Mouse (Mus musculus): ENCODE data around the gene Hspb6. TPM values are rescaled to one million over a fixed set of nuclear protein-coding genes. Genes with fewer than 3 reads are reported as not detected.
A peak's percentile ranks its signal among the peaks of the same experiment; 100 is the strongest.

Gene Hspb6
- polyA plus RNA-seq, 1 experiment from 2014 or later, result 6.9 TPM

- no peaks in the 10 kb centered on the region for H3K27me3 ChIP-seq (ENCODE audit: control insufficient read depth, insufficient read depth, low read length)
- WGBS, result 87% methylated on average over 2 of the region's 2 CpGs
- H3K4me2 ChIP-seq (ENCODE audit: low read depth, severe bottlenecking), result no peak overlapping the region
- no peak overlapping the region for H3K4me3 ChIP-seq (ENCODE audit: low read depth, low read length)
- no peak overlapping the region for H3K9ac ChIP-seq (ENCODE audit: low read length)
- H3K4me1 ChIP-seq (ENCODE audit: control insufficient read depth, insufficient read depth, low read length), result no peaks in the 10 kb centered on the region
- H3K36me3 ChIP-seq (ENCODE audit: control insufficient read depth, insufficient read depth, low read length), result peaks cover 14% of the 10 kb centered on the region; the same call in 1 of the 2 replicates
- H3K27ac ChIP-seq (replicated peaks; ENCODE audit: low read depth, low read length), result no peak overlapping the region
- DNase-seq (ENCODE audit: low spot score), result no peak
- H3K9me3 ChIP-seq (ENCODE audit: control insufficient read depth, low read length), result no peaks in the 10 kb centered on the region
- no peak for ATAC-seq (ENCODE audit: insufficient number of reproducible peaks, low FRiP score, low TSS enrichment, low read depth)
These were observed 7.7 kb upstream of the Hspb6 start for GRCm38 (mm10) chr7:30544327-30544726.

- no peak overlapping the region for H3K4me2 ChIP-seq (ENCODE audit: low read depth, severe bottlenecking)
- DNase-seq (ENCODE audit: low spot score) (no peak), ATAC-seq (ENCODE audit: insufficient number of reproducible peaks, low FRiP score, low TSS enrichment, low read depth) (no peak)
- no peaks in the 10 kb centered on the region for H3K27me3 ChIP-seq (ENCODE audit: control insufficient read depth, insufficient read depth, low read length)
- no peak overlapping the region for H3K9ac ChIP-seq (ENCODE audit: low read length)
- no peak overlapping the region for H3K27ac ChIP-seq (replicated peaks; ENCODE audit: low read depth, low read length)
- WGBS, result 79% methylated on average over 2 of the region's 2 CpGs
- peaks cover 5% of the 10 kb centered on the region; the same call in 1 of the 2 replicates for H3K36me3 ChIP-seq (ENCODE audit: control insufficient read depth, insufficient read depth, low read length)
- H3K9me3 ChIP-seq (ENCODE audit: control insufficient read depth, low read length), result no peaks in the 10 kb centered on the region
- no peak overlapping the region for H3K4me3 ChIP-seq (ENCODE audit: low read depth, low read length)
- H3K4me1 ChIP-seq (ENCODE audit: control insufficient read depth, insufficient read depth, low read length), result peaks cover 8% of the 10 kb centered on the region; the same call in 1 of the 2 replicates
These were observed 2.1 kb upstream of the Hspb6 start for GRCm38 (mm10) chr7:30549880-30550279.

- ATAC-seq (ENCODE audit: insufficient number of reproducible peaks, low FRiP score, low TSS enrichment, low read depth), result no peak
- H3K36me3 ChIP-seq (ENCODE audit: control insufficient read depth, insufficient read depth, low read length), result peaks cover 7% of the 10 kb centered on the region; the same call in 1 of the 2 replicates
These were observed 1.4 kb upstream of the Hspb6 start for GRCm38 (mm10) chr7:30550603-30551002.

GRCm38 (mm10) chr7:30551445-30552101 is 405 bp upstream of the Hspb6 start:
- peaks cover 8% of the 10 kb centered on the region; the same call in 1 of the 2 replicates for H3K4me1 ChIP-seq (ENCODE audit: control insufficient read depth, insufficient read depth, low read length)
- no peak for DNase-seq (ENCODE audit: low spot score)
- H3K9ac ChIP-seq (ENCODE audit: low read length), result peak overlapping the region; percentile 79
- WGBS, result 3% methylated on average over 10 of the region's 10 CpGs
- peak overlapping the region; percentile 82 for H3K4me2 ChIP-seq (ENCODE audit: low read depth, severe bottlenecking)
- peak overlapping the region; percentile 97 for H3K27ac ChIP-seq (replicated peaks; ENCODE audit: low read depth, low read length)
- peak overlapping the region; percentile 55 for H3K4me3 ChIP-seq (ENCODE audit: low read depth, low read length)
- peaks cover 7% of the 10 kb centered on the region; the same call in 1 of the 2 replicates for H3K36me3 ChIP-seq (ENCODE audit: control insufficient read depth, insufficient read depth, low read length)
- H3K9me3 ChIP-seq (ENCODE audit: control insufficient read depth, low read length), result no peaks in the 10 kb centered on the region
- no peaks in the 10 kb centered on the region for H3K27me3 ChIP-seq (ENCODE audit: control insufficient read depth, insufficient read depth, low read length)
- ATAC-seq (ENCODE audit: insufficient number of reproducible peaks, low FRiP score, low TSS enrichment, low read depth), result peak; percentile 58

More at GRCm38 (mm10) chr7:30550603-30551002, 1.4 kb upstream of the Hspb6 start:
- Histone ChIP-seq H3K27ac (replicated peaks; ENCODE audit: low read depth, low read length) (no peak overlapping the region), H3K9ac (ENCODE audit: low read length) (no peak overlapping the region), H3K9me3 (ENCODE audit: control insufficient read depth, low read length) (no peaks in the 10 kb centered on the region), H3K4me2 (ENCODE audit: low read depth, severe bottlenecking) (no peak overlapping the region), H3K27me3 (ENCODE audit: control insufficient read depth, insufficient read depth, low read length) (no peaks in the 10 kb centered on the region), H3K4me3 (ENCODE audit: low read depth, low read length) (no peak overlapping the region), H3K4me1 (ENCODE audit: control insufficient read depth, insufficient read depth, low read length) (peaks cover 8% of the 10 kb centered on the region; the same call in 1 of the 2 replicates)
- WGBS, result 100% methylated on average over 1 of the region's 1 CpGs
- DNase-seq (ENCODE audit: low spot score), result no peak

GRCm38 (mm10) chr7:30553021-30553589 is 1.1 kb downstream of the Hspb6 start:
- peaks cover 11% of the 10 kb centered on the region; the same call in 1 of the 2 replicates for H3K36me3 ChIP-seq (ENCODE audit: control insufficient read depth, insufficient read depth, low read length)
- peak overlapping the region; percentile 55 for H3K4me3 ChIP-seq (ENCODE audit: low read depth, low read length)
- H3K9me3 ChIP-seq (ENCODE audit: control insufficient read depth, low read length), result no peaks in the 10 kb centered on the region
- peak overlapping the region; percentile 82 for H3K4me2 ChIP-seq (ENCODE audit: low read depth, severe bottlenecking)
- peak overlapping the region; percentile 64 for H3K9ac ChIP-seq (ENCODE audit: low read length)
- H3K27me3 ChIP-seq (ENCODE audit: control insufficient read depth, insufficient read depth, low read length), result no peaks in the 10 kb centered on the region
- peak overlapping the region; percentile 78; the same call in 1 of the 2 replicates for H3K27ac ChIP-seq (replicated peaks; ENCODE audit: low read depth, low read length)
- DNase-seq (ENCODE audit: low spot score) (peak; percentile 40), ATAC-seq (ENCODE audit: insufficient number of reproducible peaks, low FRiP score, low TSS enrichment, low read depth) (no peak)
- 12% methylated on average over 23 of the region's 23 CpGs for WGBS
- H3K4me1 ChIP-seq (ENCODE audit: control insufficient read depth, insufficient read depth, low read length), result peaks cover 8% of the 10 kb centered on the region; the same call in 1 of the 2 replicates

GRCm38 (mm10) chr7:30553810-30554584 is 2.0 kb downstream of the Hspb6 start:
- H3K27me3 ChIP-seq (ENCODE audit: control insufficient read depth, insufficient read depth, low read length), result no peaks in the 10 kb centered on the region
- H3K36me3 ChIP-seq (ENCODE audit: control insufficient read depth, insufficient read depth, low read length), result peaks cover 8% of the 10 kb centered on the region; the same call in 1 of the 2 replicates
- peak overlapping the region; percentile 82 for H3K4me2 ChIP-seq (ENCODE audit: low read depth, severe bottlenecking)
- no peak for DNase-seq (ENCODE audit: low spot score)
- H3K4me3 ChIP-seq (ENCODE audit: low read depth, low read length), result no peak overlapping the region
- H3K4me1 ChIP-seq (ENCODE audit: control insufficient read depth, insufficient read depth, low read length), result peaks cover 14% of the 10 kb centered on the region
- peak overlapping the region; percentile 64; the same call in 1 of the 2 replicates for H3K9ac ChIP-seq (ENCODE audit: low read length)
- ATAC-seq (ENCODE audit: insufficient number of reproducible peaks, low FRiP score, low TSS enrichment, low read depth), result no peak
- WGBS, result 85% methylated on average over 22 of the region's 22 CpGs
- no peaks in the 10 kb centered on the region for H3K9me3 ChIP-seq (ENCODE audit: control insufficient read depth, low read length)
- no peak overlapping the region for H3K27ac ChIP-seq (replicated peaks; ENCODE audit: low read depth, low read length)

- no peak overlapping the region for H3K9ac ChIP-seq (ENCODE audit: low read length)
- peaks cover 14% of the 10 kb centered on the region for H3K4me1 ChIP-seq (ENCODE audit: control insufficient read depth, insufficient read depth, low read length)
- ATAC-seq (ENCODE audit: insufficient number of reproducible peaks, low FRiP score, low TSS enrichment, low read depth) (no peak), DNase-seq (ENCODE audit: low spot score) (no peak)
- H3K9me3 ChIP-seq (ENCODE audit: control insufficient read depth, low read length), result no peaks in the 10 kb centered on the region
- no peak overlapping the region for H3K4me3 ChIP-seq (ENCODE audit: low read depth, low read length)
- H3K27me3 ChIP-seq (ENCODE audit: control insufficient read depth, insufficient read depth, low read length), result no peaks in the 10 kb centered on the region
- 93% methylated on average over 18 of the region's 18 CpGs for WGBS
- H3K36me3 ChIP-seq (ENCODE audit: control insufficient read depth, insufficient read depth, low read length), result peaks cover 8% of the 10 kb centered on the region; the same call in 1 of the 2 replicates
- H3K27ac ChIP-seq (replicated peaks; ENCODE audit: low read depth, low read length), result no peak overlapping the region
- H3K4me2 ChIP-seq (ENCODE audit: low read depth, severe bottlenecking), result no peak overlapping the region
These were observed 5.0 kb downstream of the Hspb6 start for GRCm38 (mm10) chr7:30556894-30557536.
